Comparison of ENCODE assay signal across 10 mouse cellular contexts in genomic region chr15:80850004-80850403, GRCm38 (mm10).
DNase-seq lines count a peak whose midpoint lies in the region; ATAC-seq and TF ChIP-seq lines count a peak whose summit lies in the region.
"Had no signal": no experiment of that assay in that cellular context is flagged by ENCODE, and none has a peak within 500 bp of the region (broad histone marks: within the 10 kb centered on the region; RNA-seq: fewer than 3 reads in every experiment).

No protein-coding gene starts in this region.

- CTCF ChIA-PET in Patski (lab: Charles Lee) = interaction anchor here (1.0 to 1.6 kb wide), 2 partner anchors 11 to 17 kb away, joined by 3 to 4 read pairs; no protein-coding TSS in a partner anchor

- H3K4me2 ChIP-seq in hindbrain, embryonic 16.5 days (ENCODE audit: low read length) = no peak overlapping the region
- no peak overlapping the region for H3K4me2 ChIP-seq in lung, embryonic 16.5 days (ENCODE audit: low read depth, low read length)
- H3K4me2 ChIP-seq: embryonic facial prominence, embryonic 12.5 days; liver, embryonic 11.5 days had no signal

- in situ Hi-C loops in Patski (cut with MboI; ENCODE audit: low pct_unique_long_range_greater_than_20kb) = no loop called here

- no peaks in the 10 kb centered on the region for H3K27me3 ChIP-seq in hindbrain, embryonic 10.5 days (ENCODE audit: insufficient read depth, poor library complexity, severe bottlenecking)
- no peaks in the 10 kb centered on the region for H3K27me3 ChIP-seq in hindbrain, embryonic 16.5 days (replicated peaks; ENCODE audit: control insufficient read depth, insufficient read depth, low read length)
- no peaks in the 10 kb centered on the region for H3K27me3 ChIP-seq in Patski
- H3K27me3 ChIP-seq in lung, embryonic 16.5 days (ENCODE audit: control insufficient read depth, insufficient read depth, low read depth, low read length) = no peaks in the 10 kb centered on the region
- H3K27me3 ChIP-seq: embryonic facial prominence, embryonic 12.5 days had no signal

- peak; percentile 32 for DNase-seq in hindbrain, embryonic 10.5 days (ENCODE audit: low spot score)
- DNase-seq in Patski (ENCODE audit: low read depth, low spot score) = peak; percentile 60
- DNase-seq in embryo, embryonic 11 days = peak; percentile 30
- DNase-seq in layer of hippocampus, postnatal 10 days (ENCODE audit: low spot score in 2 of 2) = no peak
- DNase-seq in frontal cortex, postnatal 25 days (ENCODE audit: low spot score in 2 of 2) = no peak

- WGBS in hindbrain, embryonic 10.5 days = 32% methylated on average over 8 of the region's 8 CpGs
- 19% methylated on average over 8 of the region's 8 CpGs for WGBS in hindbrain, embryonic 16.5 days
- WGBS in lung, embryonic 16.5 days = 55% methylated on average over 8 of the region's 8 CpGs

- POLR2A ChIA-PET in Patski (lab: Charles Lee) = interaction anchor here (0.8 kb wide), 1 partner anchor 18 kb away, joined by 3 read pairs; no protein-coding TSS in a partner anchor

- H3K36me3 ChIP-seq in hindbrain, embryonic 10.5 days = peaks cover 37% of the 10 kb centered on the region
- H3K36me3 ChIP-seq in hindbrain, embryonic 16.5 days (ENCODE audit: control insufficient read depth, insufficient read depth, low read length) = no peaks in the 10 kb centered on the region
- peaks cover 2% of the 10 kb centered on the region; the same call in 1 of the 2 replicates for H3K36me3 ChIP-seq in lung, embryonic 16.5 days (ENCODE audit: control insufficient read depth, insufficient read depth, low read length)

- no peak overlapping the region for H3K4me3 ChIP-seq in hindbrain, embryonic 10.5 days
- no peak overlapping the region for H3K4me3 ChIP-seq in hindbrain, embryonic 16.5 days (ENCODE audit: low read length)
- H3K4me3 ChIP-seq in lung, embryonic 16.5 days (ENCODE audit: low read length) = no peak overlapping the region
- H3K4me3 ChIP-seq: embryonic facial prominence, embryonic 12.5 days had no signal

- peaks cover 17% of the 10 kb centered on the region for H3K4me1 ChIP-seq in hindbrain, embryonic 10.5 days (replicated peaks)
- H3K4me1 ChIP-seq in hindbrain, embryonic 16.5 days (ENCODE audit: control insufficient read depth, insufficient read depth, low read depth, low read length) = peaks cover 15% of the 10 kb centered on the region
- no peaks in the 10 kb centered on the region; the same call in 1 of the 2 replicates for H3K4me1 ChIP-seq in lung, embryonic 16.5 days (replicated peaks; ENCODE audit: control insufficient read depth, insufficient read depth, low read length)

- no peak overlapping the region for H3K9ac ChIP-seq in hindbrain, embryonic 16.5 days (ENCODE audit: low read depth, low read length)
- H3K9ac ChIP-seq in lung, embryonic 16.5 days (ENCODE audit: low read length) = no peak overlapping the region
- H3K9ac ChIP-seq: embryonic facial prominence, embryonic 12.5 days had no signal

- H3K9me3 ChIP-seq in hindbrain, embryonic 10.5 days = no peaks in the 10 kb centered on the region
- no peaks in the 10 kb centered on the region for H3K9me3 ChIP-seq in hindbrain, embryonic 16.5 days (ENCODE audit: control insufficient read depth, low read length)
- no peaks in the 10 kb centered on the region for H3K9me3 ChIP-seq in lung, embryonic 16.5 days (ENCODE audit: control insufficient read depth, low read length)
- H3K9me3 ChIP-seq: embryonic facial prominence, embryonic 12.5 days had no signal

- no peak for ATAC-seq in hindbrain, embryonic 16.5 days
- peak; percentile 44 for ATAC-seq in Patski
- ATAC-seq in lung, embryonic 16.5 days (ENCODE audit: low read depth) = 0 out of 2 replicates have a peak, but pooled peaks have one; percentile 34
- ATAC-seq in erythroid progenitor cell, adult 5-6 weeks (replicated peaks; ENCODE audit: low FRiP score, poor library complexity, severe bottlenecking) = no peak

- H3K27ac ChIP-seq in hindbrain, embryonic 10.5 days = 0 out of 2 replicates have a peak overlapping the region, but pooled peaks have one; percentile 2
- no peak overlapping the region for H3K27ac ChIP-seq in hindbrain, embryonic 16.5 days (ENCODE audit: low read depth, low read length)
- no peak overlapping the region for H3K27ac ChIP-seq in lung, embryonic 16.5 days (ENCODE audit: low read length)
- H3K27ac ChIP-seq: embryonic facial prominence, embryonic 12.5 days had no signal

- TF ChIP-seq CTCF in Patski (IDR thresholded peaks at IDR 0.05) = no peak

Comparison
In these comparisons a context has a peak if more than half of its experiments do, and no peak if none do; other contexts are left out.
1. DNase-seq: peak in hindbrain, embryonic 10.5 days (single experiment), Patski (single experiment) and embryo, embryonic 11 days (single experiment); none in layer of hippocampus, postnatal 10 days (0 of 2) and frontal cortex, postnatal 25 days (0 of 2).
2. ATAC-seq: peak in Patski (single experiment) and lung, embryonic 16.5 days (single experiment); none in hindbrain, embryonic 16.5 days (single experiment) and erythroid progenitor cell, adult 5-6 weeks (single experiment).